Mouse (Mus musculus) brown adipose tissue, adult 24 weeks (tissue): ENCODE measurements around the gene Grm4. TPM values are rescaled to one million over a fixed set of nuclear protein-coding genes. Genes with fewer than 3 reads are reported as not detected.

Source experiments
- H3K27ac ChIP-seq: fragments of 200-500 bp; replicated peaks from 2 replicates; pipeline ENCODE4 v1.5.1; 2012; ENCODE audit warnings: low read depth, mild to moderate bottlenecking, low read length
- H3K4me1 ChIP-seq: fragments of 200-500 bp; 2 replicates; pipeline ENCODE4 v1.6.1; 2012; ENCODE audit warnings: low read length, mixed read lengths; ENCODE audit not compliant: control insufficient read depth, insufficient read depth, insufficient read length
- H3K4me3 ChIP-seq: fragments of 200-500 bp; 2 replicates; pipeline ENCODE4 v1.5.1; 2012; ENCODE audit warnings: low read depth, mild to moderate bottlenecking, low read length, moderate library complexity; ENCODE audit not compliant: insufficient read depth
- polyA plus RNA-seq: library from polyadenylated mRNA; stranded (reverse); fragments of >200 nt; gene quantifications from 2 replicates; pipeline ENCODE4 v1.2.4, GENCODE M21; 2012; ENCODE audit not compliant: missing spikeins, insufficient read depth, insufficient read length

Grm4 gene
- polyA plus RNA-seq, 1 experiment: not detected

DNA sequence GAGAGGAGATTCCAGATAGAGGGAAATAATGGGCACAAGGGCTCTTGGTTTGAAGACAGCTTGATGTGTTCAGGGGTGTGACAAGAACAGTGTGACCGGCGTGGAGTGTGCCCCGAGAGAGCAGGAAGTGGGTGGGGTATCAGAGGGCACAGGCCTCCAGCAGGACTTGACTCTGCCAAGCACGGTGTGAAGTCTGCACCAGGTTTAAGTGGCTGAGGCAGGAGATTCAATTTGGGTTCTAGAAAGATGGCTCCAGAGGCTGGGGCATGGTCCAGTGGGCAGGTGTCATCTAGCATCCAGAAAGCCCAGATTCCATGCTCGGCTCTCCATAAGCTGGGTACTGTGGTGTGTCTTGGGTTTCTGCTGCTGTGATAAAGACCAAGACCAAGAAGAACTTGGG is 23.4 kb downstream of the Grm4 start:
- no peak overlapping the region for H3K4me3 ChIP-seq
- no peak overlapping the region for H3K27ac ChIP-seq
- no peaks in the 10 kb centered on the region for H3K4me1 ChIP-seq

- Histone ChIP-seq H3K27ac (no peak overlapping the region), H3K4me1 (no peaks in the 10 kb centered on the region)
Measured at GRCm38 (mm10) chr17:27495008-27495540, 26.1 kb downstream of the Grm4 start.

GRCm38 (mm10) chr17:27493969-27494368 is 27.2 kb downstream of the Grm4 start:
- no peak overlapping the region for H3K27ac ChIP-seq

More at GRCm38 (mm10) chr17:27495008-27495540, 26.1 kb downstream of the Grm4 start:
- H3K4me3 ChIP-seq: no peak overlapping the region

GRCm38 (mm10) chr17:27493389-27493788 is 27.8 kb downstream of the Grm4 start:
- Histone ChIP-seq H3K4me3 (no peak overlapping the region), H3K27ac (no peak overlapping the region), H3K4me1 (no peaks in the 10 kb centered on the region)

More at GRCm38 (mm10) chr17:27493969-27494368, 27.2 kb downstream of the Grm4 start:
- Histone ChIP-seq H3K4me1 (no peaks in the 10 kb centered on the region), H3K4me3 (no peak overlapping the region)

DNA sequence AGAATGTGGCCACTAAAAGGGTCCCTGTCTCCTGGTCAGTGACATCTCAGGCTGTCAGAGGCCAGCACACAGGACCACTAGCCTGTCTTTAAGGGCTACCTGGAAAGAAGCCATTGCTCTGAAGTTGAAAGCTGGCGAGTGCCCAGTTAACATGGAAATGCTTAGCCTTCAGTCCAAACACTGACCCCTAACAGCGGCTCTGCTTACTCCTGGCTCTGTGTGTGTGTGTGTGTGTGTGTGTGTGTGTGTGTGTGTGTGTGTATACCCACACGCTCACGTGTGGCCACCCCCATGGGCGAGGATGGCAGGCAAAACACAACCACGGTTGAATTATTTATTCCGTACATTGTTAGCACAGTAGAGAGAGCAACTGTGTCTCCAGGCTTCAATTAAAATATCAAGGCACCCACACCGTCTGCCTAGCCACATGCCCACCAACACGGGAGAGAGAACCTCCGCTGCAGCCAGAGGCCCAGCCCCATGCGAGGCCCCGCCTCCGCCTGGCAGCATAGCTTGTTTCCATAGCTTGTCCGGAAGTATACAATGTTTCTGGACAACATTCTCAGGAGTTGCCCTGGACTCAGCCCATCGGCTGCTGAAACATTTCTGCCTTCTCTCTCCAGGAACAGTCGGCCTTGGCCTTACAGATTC is 32.9 kb downstream of the Grm4 start:
- H3K27ac ChIP-seq: no peak overlapping the region
- H3K4me1 ChIP-seq: no peaks in the 10 kb centered on the region
- H3K4me3 ChIP-seq: no peak overlapping the region

DNA sequence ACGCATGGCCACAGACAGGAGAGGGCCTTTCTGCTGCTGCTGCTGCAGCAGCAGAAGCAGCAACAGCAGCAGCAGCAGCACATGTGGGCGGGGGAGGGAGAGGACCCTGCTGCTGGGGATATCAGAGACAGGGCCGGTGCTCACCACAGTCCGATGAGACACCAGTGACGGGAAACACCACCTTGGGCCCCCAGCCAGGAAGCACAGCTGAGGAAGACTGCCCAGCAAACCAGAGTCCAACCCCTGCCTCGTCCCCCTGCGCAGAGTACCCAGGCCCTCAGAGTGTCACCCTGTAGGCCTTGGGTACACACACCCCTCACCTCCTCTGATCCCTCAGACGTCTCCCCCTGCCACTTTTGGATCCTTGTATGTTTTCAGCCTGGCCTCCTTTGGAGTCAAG is 35.3 kb downstream of the Grm4 start:
- Histone ChIP-seq H3K4me3 (no peak overlapping the region), H3K27ac (no peak overlapping the region), H3K4me1 (no peaks in the 10 kb centered on the region)

DNA sequence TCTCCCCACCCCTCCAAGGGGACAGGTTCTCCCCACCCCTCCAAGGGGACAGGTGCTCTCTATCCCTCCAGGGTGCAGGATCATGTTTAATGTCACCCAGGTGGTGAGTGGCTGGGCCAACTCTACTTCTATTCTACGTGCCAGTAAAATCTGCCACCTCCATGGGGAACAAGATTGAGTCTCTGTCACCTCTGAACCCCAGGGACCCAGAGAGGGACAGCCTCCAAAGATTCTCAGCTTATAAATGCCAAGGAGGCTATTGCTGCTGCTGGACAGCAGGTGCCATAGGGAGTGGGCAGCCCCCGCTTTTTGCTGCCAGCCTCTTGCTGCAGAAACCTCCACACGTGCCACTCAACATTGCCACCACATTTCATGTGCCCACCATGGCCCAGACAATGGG is 37.6 kb downstream of the Grm4 start:
- H3K4me3 ChIP-seq: no peak overlapping the region
- no peaks in the 10 kb centered on the region for H3K4me1 ChIP-seq
- no peak overlapping the region for H3K27ac ChIP-seq

- Histone ChIP-seq H3K4me3 (no peak overlapping the region), H3K27ac (no peak overlapping the region), H3K4me1 (no peaks in the 10 kb centered on the region)
Measured at GRCm38 (mm10) chr17:27480143-27481103, 40.8 kb downstream of the Grm4 start.

DNA sequence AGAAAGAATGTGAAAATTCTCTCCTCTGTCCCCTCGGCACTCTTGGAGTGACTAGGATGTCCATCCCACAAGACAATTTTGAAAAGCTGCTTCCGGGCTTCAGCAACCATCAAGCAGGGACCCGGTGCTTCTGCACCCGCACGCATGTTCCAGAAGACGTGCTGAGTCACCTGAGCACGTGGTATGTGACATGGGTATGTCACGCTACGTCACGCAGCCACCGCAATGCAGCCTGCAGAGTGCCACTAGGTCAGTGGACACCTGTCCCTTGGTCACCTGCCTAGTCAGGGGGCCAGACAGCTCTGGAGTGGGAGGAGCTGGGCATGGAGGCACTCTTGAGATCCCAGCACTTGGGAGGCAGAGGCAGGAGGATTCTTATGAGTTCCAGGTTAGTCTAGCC is 45.6 kb downstream of the Grm4 start:
- H3K4me3 ChIP-seq: no peak overlapping the region
- no peaks in the 10 kb centered on the region for H3K4me1 ChIP-seq
- no peak overlapping the region for H3K27ac ChIP-seq

GRCm38 (mm10) chr17:27466620-27467019 is 54.6 kb downstream of the Grm4 start:
- Histone ChIP-seq H3K4me1 (no peaks in the 10 kb centered on the region), H3K4me3 (no peak overlapping the region), H3K27ac (no peak overlapping the region)

GRCm38 (mm10) chr17:27465924-27466323 is 55.3 kb downstream of the Grm4 start:
- no peaks in the 10 kb centered on the region for H3K4me1 ChIP-seq
- no peak overlapping the region for H3K27ac ChIP-seq
- no peak overlapping the region for H3K4me3 ChIP-seq

DNA sequence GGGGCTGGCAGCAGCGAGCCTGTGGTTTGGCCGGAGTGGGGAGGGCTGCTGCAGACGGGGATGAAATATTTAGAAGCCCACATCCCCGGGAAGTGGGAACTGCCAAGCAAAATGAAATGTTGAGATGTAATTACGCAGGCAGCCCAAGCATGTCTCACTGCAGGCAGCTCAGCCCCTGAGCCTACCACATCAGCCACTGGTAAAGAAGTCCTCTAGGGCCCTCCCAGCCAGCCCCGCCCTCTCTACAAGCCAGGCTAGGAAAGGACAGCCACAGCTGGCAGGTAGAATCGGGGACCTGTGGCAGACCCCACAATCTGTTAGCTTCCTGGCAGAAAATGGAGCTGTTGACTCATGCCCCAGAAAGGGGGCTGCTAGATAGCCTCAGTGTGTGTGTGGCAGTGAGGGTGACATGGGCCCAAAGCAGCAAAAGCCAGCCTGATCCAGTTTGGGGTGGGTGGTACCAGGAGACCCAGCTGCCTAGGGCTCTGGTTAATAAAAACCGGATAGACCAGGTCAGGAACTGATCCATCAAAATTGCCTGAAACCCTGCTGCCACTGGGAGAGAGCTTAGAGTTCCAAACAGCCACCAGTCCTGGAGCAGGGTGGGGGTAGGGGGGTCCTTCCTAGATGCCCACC is 56.8 kb downstream of the Grm4 start:
- Histone ChIP-seq H3K4me1 (no peaks in the 10 kb centered on the region), H3K27ac (no peak overlapping the region)

DNA sequence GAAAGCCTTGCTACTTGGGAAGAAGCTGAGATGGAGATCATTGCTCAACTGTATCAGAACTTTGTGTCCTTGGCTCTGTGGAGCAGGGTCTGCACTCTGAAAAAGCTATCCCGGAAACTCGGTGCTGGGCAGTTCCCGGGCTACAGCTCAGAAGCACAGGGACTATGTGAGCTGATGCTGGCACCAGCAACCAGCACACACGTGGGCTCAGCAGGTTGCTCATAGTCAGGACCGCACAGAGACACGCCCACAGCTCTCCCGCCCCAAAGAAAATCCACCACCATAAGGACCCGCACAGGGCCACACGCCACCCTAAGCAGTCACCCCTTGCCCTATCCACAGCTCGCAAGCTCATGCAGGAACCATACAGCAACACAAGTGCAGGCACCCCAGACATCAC is 61.2 kb downstream of the Grm4 start:
- no peak overlapping the region for H3K27ac ChIP-seq
- no peak overlapping the region for H3K4me3 ChIP-seq
- H3K4me1 ChIP-seq: no peaks in the 10 kb centered on the region

More for the DNA sequence above, 56.8 kb downstream of the Grm4 start:
- no peak overlapping the region for H3K4me3 ChIP-seq

DNA sequence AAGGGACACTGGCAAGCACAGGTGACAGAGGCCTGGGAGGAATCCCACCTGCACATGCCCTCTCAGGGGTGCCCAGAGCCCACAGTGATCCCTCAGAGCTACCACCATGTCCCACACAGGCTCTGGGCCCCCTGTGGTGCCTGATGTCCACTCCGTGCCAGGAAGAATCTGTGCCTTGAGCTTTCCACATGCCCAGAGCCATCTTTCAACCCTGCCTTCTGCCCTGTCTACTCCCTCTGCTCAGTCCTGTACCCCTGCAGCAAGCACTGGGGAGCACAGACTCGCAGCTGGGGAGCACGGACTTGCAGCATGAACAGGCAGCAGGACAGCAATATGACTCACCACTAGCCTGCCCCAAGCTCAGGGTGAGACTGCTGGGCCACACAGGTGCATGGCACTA is 62.0 kb downstream of the Grm4 start:
- H3K27ac ChIP-seq: no peak overlapping the region
- no peak overlapping the region for H3K4me3 ChIP-seq
- no peaks in the 10 kb centered on the region for H3K4me1 ChIP-seq

- H3K27ac ChIP-seq: no peak overlapping the region
- no peaks in the 10 kb centered on the region for H3K4me1 ChIP-seq
- no peak overlapping the region for H3K4me3 ChIP-seq
Measured at GRCm38 (mm10) chr17:27457863-27458494, 63.2 kb downstream of the Grm4 start.
